Mouse (Mus musculus): ENCODE measurements around the gene Crybg1. TPM values are rescaled to one million over a fixed set of nuclear protein-coding genes. Genes with fewer than 3 reads are reported as not detected.

The Crybg1 gene
- total and polyA plus RNA-seq, 3 experiments: 0.04 to 0.14 TPM; not detected in 1

- no peak for TF ChIP-seq POLR2A (IDR thresholded peaks at IDR 0.05; ENCODE audit: control insufficient read depth in 1 of 2, insufficient read depth in 1 of 2, low read depth in 1 of 2, low read length in 2 of 2, poor library complexity in 1 of 2)
- TF ChIP-seq TBP (IDR thresholded peaks at IDR 0.05; ENCODE audit: low read depth, low read length): no peak
- TF ChIP-seq ELF1 (IDR thresholded peaks at IDR 0.05; ENCODE audit: low read depth, low read length): no peak
- TF ChIP-seq MAFK (IDR thresholded peaks at IDR 0.05; ENCODE audit: borderline replicate concordance, low read depth, low read length): no peak
- TF ChIP-seq JUND (IDR thresholded peaks at IDR 0.05; ENCODE audit: low read depth, low read length): no peak
- no peak for TF ChIP-seq TAL1 (IDR thresholded peaks at IDR 0.05; ENCODE audit: low read length)
- no peak for TF ChIP-seq POLR2AphosphoS5 (IDR thresholded peaks at IDR 0.05; ENCODE audit: borderline replicate concordance, low read depth, low read length)
- no peak for TF ChIP-seq CHD2 (IDR thresholded peaks at IDR 0.05; ENCODE audit: low read length)
- no peak for TF ChIP-seq USF2 (IDR thresholded peaks at IDR 0.05; ENCODE audit: borderline replicate concordance in 1 of 2, insufficient read depth in 1 of 2, low read depth in 1 of 2, low read length in 2 of 2)
- no peak for TF ChIP-seq ZMIZ1 (IDR thresholded peaks at IDR 0.05; ENCODE audit: low read depth, low read length)
- no peak for TF ChIP-seq BHLHE40 (IDR thresholded peaks at IDR 0.05; ENCODE audit: borderline replicate concordance, low read depth, low read length)
- TF ChIP-seq SIN3A (IDR thresholded peaks at IDR 0.05; ENCODE audit: low read length): no peak
- TF ChIP-seq RCOR1 (IDR thresholded peaks at IDR 0.05; ENCODE audit: low read depth, low read length): no peak
- H3K27me3 ChIP-seq (ENCODE audit: control insufficient read depth in 1 of 2, insufficient read depth in 2 of 2, low read length in 2 of 2): peaks cover 2 to 6% of the 10 kb centered on the region in 2 experiments
- H3K4me3 ChIP-seq (ENCODE audit: control insufficient read depth in 1 of 2, insufficient read depth in 1 of 2, low read depth in 2 of 2, low read length in 2 of 2): no peak overlapping the region
- no peak overlapping the region for H3K27ac ChIP-seq (ENCODE audit: control insufficient read depth, low read depth, low read length)
- no peaks in the 10 kb centered on the region for H3K79me2 ChIP-seq (ENCODE audit: control insufficient read depth, insufficient read depth, low read length, poor library complexity)
- no peaks in the 10 kb centered on the region for H3K9me3 ChIP-seq (replicated peaks; ENCODE audit: insufficient read depth, low read length)
- DNase-seq (ENCODE audit: low read depth, low spot score): no peak
- no peak overlapping the region for H3K9ac ChIP-seq (ENCODE audit: control insufficient read depth, low read depth, low read length, poor library complexity, severe bottlenecking)
- H3K4me1 ChIP-seq (ENCODE audit: control insufficient read depth in 1 of 2, insufficient read depth in 2 of 2, low read length in 2 of 2): no peaks in the 10 kb centered on the region
- no peaks in the 10 kb centered on the region for H3K36me3 ChIP-seq (ENCODE audit: control insufficient read depth in 1 of 2, insufficient read depth in 2 of 2, low read length in 2 of 2)
These were observed 97.7 kb downstream of the Crybg1 start for GRCm38 (mm10) chr10:44050913-44051312.

- TF ChIP-seq CTCF (IDR thresholded peaks at IDR 0.05 in 2 of 3, conservative IDR thresholded peaks at IDR 0.05 in 1 of 3; ENCODE audit: control insufficient read depth in 1 of 3, insufficient read depth in 1 of 3, low read depth in 2 of 3, low read length in 3 of 3, poor library complexity in 1 of 3, severe bottlenecking in 1 of 3): peak; percentile 33 to 54 (median 39)
- TF ChIP-seq RCOR1 (IDR thresholded peaks at IDR 0.05; ENCODE audit: low read depth, low read length): no peak
- no peak for TF ChIP-seq MEF2A (IDR thresholded peaks at IDR 0.05; ENCODE audit: extremely low read depth, insufficient replicate concordance, low read depth, low read length, poor library complexity, severe bottlenecking)
- no peak for TF ChIP-seq KAT2A (conservative IDR thresholded peaks at IDR 0.05; ENCODE audit: low read depth, low read length)
- DNase-seq (ENCODE audit: low read depth, low spot score): peak; percentile 11
- H3K4me3 ChIP-seq (ENCODE audit: control insufficient read depth in 1 of 2, insufficient read depth in 1 of 2, low read depth in 2 of 2, low read length in 2 of 2): no peak overlapping the region
- H3K9me3 ChIP-seq (replicated peaks; ENCODE audit: insufficient read depth, low read length): no peaks in the 10 kb centered on the region
- no peaks in the 10 kb centered on the region for H3K79me2 ChIP-seq (ENCODE audit: control insufficient read depth, insufficient read depth, low read length, poor library complexity)
- H3K27me3 ChIP-seq (ENCODE audit: control insufficient read depth in 1 of 2, insufficient read depth in 2 of 2, low read length in 2 of 2): peaks cover 7 to 14% of the 10 kb centered on the region in 2 experiments; a peak in 3 of 4 replicates
- no peak overlapping the region for H3K27ac ChIP-seq (ENCODE audit: control insufficient read depth, low read depth, low read length)
- no peaks in the 10 kb centered on the region for H3K36me3 ChIP-seq (ENCODE audit: control insufficient read depth in 1 of 2, insufficient read depth in 2 of 2, low read length in 2 of 2)
- H3K4me1 ChIP-seq (ENCODE audit: control insufficient read depth in 1 of 2, insufficient read depth in 2 of 2, low read length in 2 of 2): no peaks in the 10 kb centered on the region
- H3K9ac ChIP-seq (ENCODE audit: control insufficient read depth, low read depth, low read length, poor library complexity, severe bottlenecking): no peak overlapping the region
These were observed 103.9 kb downstream of the Crybg1 start for GRCm38 (mm10) chr10:44044727-44045126.
